Mouse (Mus musculus) hindbrain, embryonic 16.5 days (tissue): ENCODE results near the gene Sidt2. TPM values are rescaled to one million over a fixed set of nuclear protein-coding genes. Genes with fewer than 3 reads are reported as not detected.

Experiments used
- ATAC-seq: fragments of 200-750 bp; cut with Nextera tagmentation; 2 replicates; pipeline ENCODE4 v1.8.0; 2017; ENCODE audit warnings: moderate TSS enrichment, moderate library complexity
- H3K27ac ChIP-seq: fragments of 300-500 bp; sonication (generic); 2 replicates; pipeline ENCODE4 v1.5.1; 2014; ENCODE audit warnings: low read depth, mild to moderate bottlenecking, control low read depth, low read length, moderate library complexity
- H3K27me3 ChIP-seq: fragments of 300-500 bp; sonication (generic); replicated peaks from 2 replicates; pipeline ENCODE4 v1.6.1; 2014; ENCODE audit warnings: low read length; ENCODE audit not compliant: control insufficient read depth, insufficient read depth
- H3K36me3 ChIP-seq: fragments of 300-500 bp; sonication (generic); 2 replicates; pipeline ENCODE4 v1.6.1; 2014; ENCODE audit warnings: mild to moderate bottlenecking, low read length, moderate library complexity, mixed read lengths; ENCODE audit not compliant: control insufficient read depth, insufficient read depth
- H3K4me1 ChIP-seq: fragments of 300-500 bp; sonication (generic); 2 replicates; pipeline ENCODE4 v1.6.1; 2014; ENCODE audit warnings: low read depth, low read length; ENCODE audit not compliant: control insufficient read depth, insufficient read depth
- H3K4me2 ChIP-seq: fragments of 300-500 bp; sonication (generic); 2 replicates; pipeline ENCODE4 v1.6.1; 2014; ENCODE audit warnings: mild to moderate bottlenecking, low read length, control low read depth, moderate library complexity
- H3K4me3 ChIP-seq: fragments of 300-500 bp; sonication (generic); 2 replicates; pipeline ENCODE4 v1.5.1; 2014; ENCODE audit warnings: mild to moderate bottlenecking, low read length, control low read depth, moderate library complexity
- H3K9ac ChIP-seq: fragments of 300-500 bp; sonication (generic); 2 replicates; pipeline ENCODE4 v1.6.1; 2014; ENCODE audit warnings: low read depth, mild to moderate bottlenecking, control low read depth, low read length, moderate library complexity
- H3K9me3 ChIP-seq: fragments of 300-500 bp; sonication (generic); 2 replicates; pipeline ENCODE4 v1.6.1; 2014; ENCODE audit warnings: mild to moderate bottlenecking, low read length, moderate library complexity; ENCODE audit not compliant: control insufficient read depth
- WGBS: fragments of 180-500 bp; shearing (Covaris S2); extraction: QIAGEN DNeasy Blood & Tissue Kit; methylation state at CpG from one replicate; pipeline ENCODE4 v1.1.7; 2014; 5-methylcytosine and 5-hydroxymethylcytosine counted together
- polyA plus RNA-seq: library from polyadenylated mRNA; unstranded; fragments of >200 nt; fragmentation: Nextera tagmentation; extraction: Ambion mirVana; gene quantifications from 2 replicates; pipeline ENCODE4 v1.2.1, GENCODE M21; 2015

Gene Sidt2
- polyA plus RNA-seq, 1 experiment from 2014 or later, result 51.2 TPM

DNA sequence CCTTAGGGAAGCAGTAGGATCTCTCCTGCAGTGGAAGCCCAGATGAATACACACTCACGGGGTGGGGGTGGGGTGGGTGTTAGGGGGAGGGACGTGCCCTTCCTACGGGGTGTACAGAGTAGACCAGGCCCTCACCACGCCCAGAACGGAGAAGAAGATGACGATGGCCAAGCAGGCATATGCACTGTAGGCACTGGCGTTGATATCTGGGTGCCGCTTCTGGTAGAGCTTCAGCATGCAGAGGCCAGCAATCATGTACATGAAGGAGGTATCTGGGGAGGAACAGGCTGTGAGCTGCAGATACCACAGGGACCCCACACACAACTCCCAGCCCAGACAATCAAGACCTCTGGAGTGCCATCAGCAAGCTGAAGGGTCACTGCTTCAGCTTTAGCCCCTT, 12.1 kb downstream of the Sidt2 start:
- Histone ChIP-seq H3K4me3 (no peak overlapping the region), H3K27ac (no peak overlapping the region), H3K4me1 (no peaks in the 10 kb centered on the region), H3K27me3 (no peaks in the 10 kb centered on the region), H3K9ac (no peak overlapping the region), H3K9me3 (no peaks in the 10 kb centered on the region), H3K36me3 (peaks cover 52% of the 10 kb centered on the region), H3K4me2 (no peak overlapping the region)
- 88% methylated on average over 8 of the region's 8 CpGs for WGBS
- no peak for ATAC-seq

DNA sequence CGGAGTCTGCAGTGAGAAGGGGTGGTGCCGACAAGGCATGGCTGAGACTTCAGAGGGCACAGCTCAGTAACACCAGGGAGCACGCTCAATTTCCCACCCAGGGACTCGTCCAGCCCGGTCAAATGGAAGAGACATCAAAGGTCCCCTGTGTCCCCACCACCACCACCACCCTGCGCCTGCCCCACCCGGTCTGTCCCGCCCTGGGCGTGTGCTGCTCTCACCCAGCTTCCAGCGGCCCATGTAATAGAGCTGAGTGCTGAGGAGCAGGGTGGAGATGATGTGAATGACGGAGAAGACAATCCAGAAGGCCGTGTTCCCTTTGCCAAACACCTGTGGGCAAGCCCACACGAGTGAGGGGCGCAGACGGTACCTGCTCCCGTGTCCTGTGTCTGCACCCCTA, 12.6 kb downstream of the Sidt2 start:
- 93% methylated on average over 16 of the region's 16 CpGs for WGBS
- no peak for ATAC-seq
- Histone ChIP-seq H3K4me2 (no peak overlapping the region), H3K4me3 (no peak overlapping the region), H3K4me1 (no peaks in the 10 kb centered on the region), H3K27ac (no peak overlapping the region), H3K9ac (no peak overlapping the region), H3K9me3 (no peaks in the 10 kb centered on the region), H3K27me3 (no peaks in the 10 kb centered on the region), H3K36me3 (peaks cover 48% of the 10 kb centered on the region)

DNA sequence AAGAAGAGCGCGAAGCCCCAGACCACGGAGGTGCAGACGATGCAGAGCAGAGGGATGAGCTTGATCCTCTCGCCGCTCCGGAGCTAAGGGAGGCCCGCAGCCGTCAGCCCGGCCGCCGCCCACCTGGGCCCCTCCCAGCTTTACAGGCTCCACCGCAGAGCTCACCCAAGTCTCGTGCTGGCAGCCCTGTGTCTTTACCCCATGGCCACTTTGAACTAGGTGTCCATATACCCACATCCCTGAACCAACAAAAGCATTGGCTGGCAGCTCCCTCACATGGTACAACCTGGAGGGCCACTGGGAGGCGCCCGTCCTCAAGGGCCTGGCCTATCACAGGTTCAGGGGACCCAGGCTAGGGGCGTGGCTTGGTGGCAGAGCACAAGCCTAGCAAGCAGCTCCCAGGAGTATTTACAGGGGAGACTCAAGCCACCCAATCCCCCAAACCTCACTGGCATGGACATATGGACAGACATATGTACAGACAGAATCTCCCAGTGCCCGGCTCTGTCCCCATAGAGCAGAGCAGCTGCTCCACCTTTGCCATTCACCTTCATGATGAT, 13.6 kb downstream of the Sidt2 start:
- Histone ChIP-seq H3K27ac (no peak overlapping the region), H3K36me3 (peaks cover 47% of the 10 kb centered on the region), H3K4me2 (no peak overlapping the region), H3K27me3 (no peaks in the 10 kb centered on the region), H3K9me3 (no peaks in the 10 kb centered on the region), H3K4me3 (no peak overlapping the region), H3K4me1 (no peaks in the 10 kb centered on the region), H3K9ac (no peak overlapping the region)
- ATAC-seq, result no peak
- WGBS, result 68% methylated on average over 18 of the region's 18 CpGs

DNA sequence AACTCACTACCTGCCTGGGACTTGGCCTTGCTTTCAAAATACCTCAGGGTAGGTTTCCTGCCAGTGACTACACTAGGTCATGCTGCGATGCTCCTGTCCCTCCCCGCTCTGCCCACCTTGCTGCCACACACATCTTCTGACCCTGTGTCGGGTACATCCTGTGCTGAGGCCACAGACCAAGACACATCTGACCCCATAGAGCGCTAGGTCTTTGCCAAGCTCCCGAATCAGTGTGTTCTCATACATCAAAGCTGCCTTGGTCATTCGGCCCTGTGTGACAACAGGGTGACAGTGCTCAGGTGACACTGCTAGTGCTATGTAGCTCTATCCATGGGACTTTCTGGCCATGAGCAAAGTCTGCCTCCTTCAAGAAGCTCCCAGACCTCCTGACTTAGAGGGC, 15.3 kb downstream of the Sidt2 start:
- Histone ChIP-seq H3K27me3 (no peaks in the 10 kb centered on the region), H3K4me2 (no peak overlapping the region), H3K4me1 (no peaks in the 10 kb centered on the region), H3K27ac (no peak overlapping the region), H3K9ac (no peak overlapping the region), H3K36me3 (peaks cover 37% of the 10 kb centered on the region), H3K4me3 (no peak overlapping the region), H3K9me3 (no peaks in the 10 kb centered on the region)
- ATAC-seq, result no peak
- 93% methylated on average over 6 of the region's 6 CpGs for WGBS

DNA sequence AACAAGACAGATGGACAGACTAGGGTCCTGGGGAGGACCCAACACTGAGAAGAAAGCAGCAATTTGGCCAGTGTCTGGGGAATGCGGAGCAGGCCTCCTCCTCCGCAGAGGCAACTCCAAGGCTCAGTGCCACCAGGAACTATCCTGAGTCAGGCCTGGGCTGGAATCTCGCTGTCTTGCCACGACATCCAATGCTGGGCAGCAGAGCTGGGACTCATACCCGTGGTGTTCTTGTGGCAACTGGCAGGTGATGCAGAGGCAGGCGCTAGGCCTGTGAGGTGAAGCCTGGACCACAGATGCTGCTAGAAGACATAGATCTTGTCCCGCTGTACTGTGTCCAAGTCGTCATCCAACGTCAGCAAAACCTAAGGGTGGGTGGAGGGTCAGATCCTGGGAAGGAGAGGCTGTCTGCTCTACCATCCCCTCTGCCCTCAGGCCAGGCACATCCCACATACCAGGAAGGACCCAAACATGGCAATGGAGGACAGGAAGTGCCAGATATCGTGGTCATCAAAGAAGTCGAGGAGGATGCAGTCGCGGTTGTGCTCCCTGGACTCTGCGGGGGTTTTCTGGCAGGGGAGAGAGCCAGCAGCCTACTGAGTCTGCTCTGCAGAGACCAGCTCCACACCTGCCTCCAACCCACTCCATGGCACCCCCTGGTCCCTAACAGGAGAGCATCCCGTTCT, 16.0 kb downstream of the Sidt2 start:
- Histone ChIP-seq H3K4me1 (no peaks in the 10 kb centered on the region), H3K9me3 (no peaks in the 10 kb centered on the region), H3K4me2 (no peak overlapping the region), H3K4me3 (no peak overlapping the region), H3K27me3 (no peaks in the 10 kb centered on the region), H3K27ac (no peak overlapping the region), H3K36me3 (peaks cover 31% of the 10 kb centered on the region), H3K9ac (no peak overlapping the region)
- WGBS, result 82% methylated on average over 15 of the region's 15 CpGs
- no peak for ATAC-seq

DNA sequence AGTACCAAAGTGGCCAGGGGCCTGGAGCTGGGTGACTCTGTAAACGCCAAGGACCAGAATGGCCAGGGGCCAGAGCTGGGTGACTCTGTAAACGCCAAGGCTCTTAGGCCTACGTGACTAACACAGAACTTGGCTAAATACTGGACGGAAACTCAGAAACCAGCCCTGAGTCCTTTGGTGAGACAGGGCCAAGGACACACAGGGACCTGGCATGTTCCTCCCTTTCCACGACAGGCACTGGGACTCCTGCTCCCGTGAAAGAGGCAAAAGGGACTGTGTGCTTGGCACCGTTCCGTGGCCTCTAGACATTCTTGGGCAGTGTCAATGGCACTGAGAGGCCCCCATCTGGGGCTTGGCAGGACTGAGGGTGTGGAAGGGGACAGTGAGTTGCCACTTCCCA, 17.0 kb downstream of the Sidt2 start:
- H3K27me3 ChIP-seq, result no peaks in the 10 kb centered on the region
- 88% methylated on average over 8 of the region's 8 CpGs for WGBS
- peaks cover 25% of the 10 kb centered on the region for H3K36me3 ChIP-seq
- no peak overlapping the region for H3K27ac ChIP-seq
- H3K9ac ChIP-seq, result no peak overlapping the region
- H3K9me3 ChIP-seq, result no peaks in the 10 kb centered on the region
- no peaks in the 10 kb centered on the region for H3K4me1 ChIP-seq
- H3K4me2 ChIP-seq, result no peak overlapping the region
- H3K4me3 ChIP-seq, result no peak overlapping the region
- no peak for ATAC-seq

DNA sequence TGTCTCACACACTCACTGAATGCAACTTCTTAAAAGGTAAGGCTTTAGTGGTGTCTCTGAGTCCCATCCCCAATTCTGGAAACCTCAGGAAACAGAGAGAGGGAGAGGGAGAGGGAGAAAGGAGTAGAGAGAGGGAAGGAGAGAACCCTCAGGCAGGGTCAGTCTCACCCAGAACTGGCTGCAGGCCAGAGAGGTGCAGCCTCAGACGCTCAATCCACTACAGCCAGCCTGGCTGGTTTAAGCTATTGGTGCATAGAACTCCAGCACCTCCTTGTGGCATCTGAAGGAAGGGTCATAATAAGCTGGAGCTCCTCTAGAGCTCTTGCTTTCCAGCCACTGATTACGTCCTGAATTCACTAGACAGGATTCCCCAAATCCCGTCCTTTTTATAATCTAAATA, 18.2 kb downstream of the Sidt2 start:
- Histone ChIP-seq H3K4me2 (no peak overlapping the region), H3K27ac (no peak overlapping the region), H3K4me3 (no peak overlapping the region), H3K9me3 (no peaks in the 10 kb centered on the region), H3K9ac (no peak overlapping the region), H3K36me3 (peaks cover 17% of the 10 kb centered on the region), H3K4me1 (no peaks in the 10 kb centered on the region), H3K27me3 (no peaks in the 10 kb centered on the region)
- 22% methylated on average over 3 of the region's 3 CpGs for WGBS
- ATAC-seq, result peak; percentile 75; the same call in 1 of the 2 replicates

DNA sequence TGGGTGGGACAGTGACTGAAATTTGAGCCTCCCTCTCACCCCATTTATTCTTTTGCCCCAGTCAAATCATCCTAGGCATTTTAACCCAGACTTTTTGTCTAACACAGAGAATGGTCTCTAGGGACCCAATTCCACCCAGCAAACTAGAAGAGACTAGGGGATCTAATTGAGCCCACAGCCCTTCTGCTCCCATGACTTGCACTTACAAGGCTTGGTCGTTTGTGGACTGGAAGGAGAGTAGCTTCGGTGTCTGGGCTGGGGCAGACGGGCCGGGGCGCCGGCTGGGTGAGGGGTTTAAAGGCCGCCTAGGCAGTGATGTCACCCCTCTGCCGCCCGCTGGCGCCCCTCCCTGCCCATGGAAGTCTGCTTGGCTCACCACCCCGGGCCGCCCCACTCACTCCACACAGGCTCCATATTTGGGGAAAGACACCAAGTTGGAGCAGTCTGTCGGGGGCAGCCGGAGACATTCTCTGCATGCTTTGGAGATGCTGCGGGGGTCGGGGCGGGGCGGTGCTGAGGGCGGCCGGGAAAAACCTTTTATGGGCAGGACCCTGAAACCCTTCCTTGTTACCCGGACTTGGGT, 19.3 kb downstream of the Sidt2 start, which contains the start of gene Tagln:
TSS of gene Tagln (minus strand) at position 431 of the 583 bp plus-strand sequence.
- Histone ChIP-seq H3K27me3 (no peaks in the 10 kb centered on the region), H3K4me1 (no peaks in the 10 kb centered on the region), H3K27ac (no peak within 1 kb of the TSS), H3K4me2 (peak within 1 kb of the TSS; percentile 42), H3K4me3 (no peak within 1 kb of the TSS), H3K9me3 (no peaks in the 10 kb centered on the region), H3K36me3 (peaks cover 16% of the 10 kb centered on the region; the same call in 1 of the 2 replicates), H3K9ac (no peak within 1 kb of the TSS)
- 0 out of 2 replicates have a peak, but pooled peaks have one; percentile 28 for ATAC-seq
- WGBS, result 12% methylated on average over 21 of the region's 21 CpGs

DNA sequence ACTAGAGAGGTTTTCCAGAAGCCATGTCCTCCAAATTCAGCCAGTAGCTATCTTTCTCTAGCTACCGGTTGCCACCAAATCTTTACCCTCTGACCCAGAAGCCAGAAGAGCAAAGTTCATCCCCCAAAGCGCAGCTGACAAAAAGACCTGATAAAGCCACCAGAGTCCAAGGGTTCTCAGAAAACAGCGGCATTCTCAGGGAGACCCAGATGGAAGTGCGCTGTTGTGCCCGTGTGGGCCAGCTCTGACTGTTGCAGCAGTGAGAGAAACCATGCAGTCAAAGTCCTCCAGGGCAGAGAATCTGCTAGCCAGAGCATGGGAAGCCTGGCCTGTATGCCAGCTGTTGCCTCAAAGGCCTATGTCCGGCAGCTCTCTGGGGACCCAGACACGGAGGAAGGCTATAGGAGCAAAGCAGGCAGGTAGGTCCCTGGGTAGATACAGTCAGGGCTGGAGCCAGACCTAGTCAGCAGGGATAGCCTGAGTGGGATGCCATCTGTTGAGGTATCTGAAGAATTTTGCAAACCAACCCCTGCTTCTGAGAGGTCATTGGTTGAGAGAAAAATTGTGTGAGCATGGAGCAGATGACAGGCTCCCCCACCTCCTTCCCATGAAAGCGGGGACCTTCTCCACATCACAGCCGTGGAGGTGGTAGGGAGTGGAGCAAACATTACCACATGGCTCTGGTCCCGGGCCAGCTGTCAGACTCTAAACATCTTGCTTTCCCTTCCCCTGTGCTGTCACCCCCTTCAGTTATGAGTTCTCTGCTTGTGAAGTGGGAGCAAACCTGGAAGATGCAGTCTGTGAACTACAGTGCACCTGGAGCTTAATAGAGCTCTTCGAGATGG, 22.3 kb downstream of the Sidt2 start:
- Histone ChIP-seq H3K27me3 (no peaks in the 10 kb centered on the region), H3K4me1 (no peaks in the 10 kb centered on the region), H3K27ac (no peak overlapping the region), H3K36me3 (peaks cover 21% of the 10 kb centered on the region), H3K4me2 (no peak overlapping the region), H3K9me3 (no peaks in the 10 kb centered on the region), H3K4me3 (no peak overlapping the region), H3K9ac (no peak overlapping the region)
- no peak for ATAC-seq
- WGBS, result 76% methylated on average over 11 of the region's 11 CpGs
